Mouse (Mus musculus) hindbrain, postnatal 0 days (tissue): ENCODE results near the gene Rabac1. TPM values are rescaled to one million over a fixed set of nuclear protein-coding genes. Genes with fewer than 3 reads are reported as not detected.

ENCODE experiments used
- ATAC-seq: fragments of 200-750 bp; cut with Nextera tagmentation; 2 replicates; pipeline ENCODE4 v1.8.0; 2017; ENCODE audit warnings: mild to moderate bottlenecking, moderate TSS enrichment, moderate library complexity
- DNase-seq: peaks from one replicate; pipeline ENCODE4 v3.0.0-alpha.2; 2015; ENCODE audit warnings: low spot score
- H3K27ac ChIP-seq: fragments of 300-500 bp; sonication (generic); 2 replicates; pipeline ENCODE4 v1.5.1; 2014; ENCODE audit warnings: mild to moderate bottlenecking
- H3K27me3 ChIP-seq: fragments of 300-500 bp; sonication (generic); 2 replicates; pipeline ENCODE4 v1.6.1; 2014; ENCODE audit warnings: low read length, mixed read lengths; ENCODE audit not compliant: insufficient read depth
- H3K36me3 ChIP-seq: fragments of 300-500 bp; sonication (generic); 2 replicates; pipeline ENCODE4 v1.6.1; 2014; ENCODE audit warnings: low read length, mixed read lengths; ENCODE audit not compliant: insufficient read depth
- H3K4me1 ChIP-seq: fragments of 300-500 bp; sonication (generic); 2 replicates; pipeline ENCODE4 v1.6.1; 2014; ENCODE audit warnings: antibody characterized with exemption, low read length, mixed read lengths; ENCODE audit not compliant: insufficient read depth
- H3K4me2 ChIP-seq: fragments of 300-500 bp; sonication (generic); 2 replicates; pipeline ENCODE4 v1.6.1; 2014; ENCODE audit warnings: low read depth, mild to moderate bottlenecking, low read length, moderate library complexity, mixed read lengths
- H3K4me3 ChIP-seq: fragments of 300-500 bp; sonication (generic); 2 replicates; pipeline ENCODE4 v1.5.1; 2014; ENCODE audit warnings: low read length
- H3K9ac ChIP-seq: fragments of 300-500 bp; sonication (generic); replicated peaks from 2 replicates; pipeline ENCODE4 v1.6.1; 2014; ENCODE audit warnings: mild to moderate bottlenecking, low read length, moderate library complexity, mixed read lengths
- H3K9me3 ChIP-seq: fragments of 300-500 bp; sonication (generic); 2 replicates; pipeline ENCODE4 v1.6.1; 2016; ENCODE audit warnings: low read length, mixed read lengths
- CTCF ChIP-seq: IDR thresholded peaks from 2 replicates; pipeline ENCODE4 v1.5.1; 2016; ENCODE audit warnings: antibody characterized with exemption, control low read depth, low read depth
- WGBS: fragments of 180-500 bp; shearing (Covaris S2); extraction: QIAGEN DNeasy Blood & Tissue Kit; methylation state at CpG from one replicate; pipeline ENCODE4 v1.1.7; 2014; 5-methylcytosine and 5-hydroxymethylcytosine counted together
- polyA plus RNA-seq: library from polyadenylated mRNA; unstranded; fragments of >200 nt; fragmentation: Nextera tagmentation; extraction: Ambion mirVana; gene quantifications from 2 replicates; pipeline ENCODE4 v1.2.1, GENCODE M21; 2015
- total RNA-seq: library from RNA; depleted of rRNA; stranded (reverse); fragments of >200 nt; gene quantifications from 2 replicates; pipeline ENCODE4 v1.2.3, GENCODE M21; 2014

Rabac1 gene
- total and polyA plus RNA-seq, 2 experiments from 2014 or later = 530 to 705 TPM

GRCm38 (mm10) chr7:24971261-24971971 lies 1.1 kb downstream of the Rabac1 start:
- 8% methylated on average over 19 of the region's 19 CpGs for WGBS
- peak; percentile 77 for DNase-seq
- Histone ChIP-seq H3K4me2 (peak overlapping the region; percentile 63), H3K4me1 (no peaks in the 10 kb centered on the region), H3K9ac (peak overlapping the region; percentile 73), H3K9me3 (no peaks in the 10 kb centered on the region), H3K27ac (peak overlapping the region; percentile 84), H3K4me3 (peak overlapping the region; percentile 74), H3K27me3 (no peaks in the 10 kb centered on the region), H3K36me3 (no peaks in the 10 kb centered on the region)
- TF ChIP-seq CTCF = peak; percentile 78
- no peak; the same call in 1 of the 2 replicates for ATAC-seq

GRCm38 (mm10) chr7:24970341-24970740 lies 2.2 kb downstream of the Rabac1 start:
- DNase-seq (no peak), ATAC-seq (no peak)
- Histone ChIP-seq H3K4me1 (no peaks in the 10 kb centered on the region), H3K9ac (no peak overlapping the region), H3K4me2 (no peak overlapping the region), H3K27ac (no peak overlapping the region), H3K9me3 (no peaks in the 10 kb centered on the region), H3K27me3 (no peaks in the 10 kb centered on the region), H3K4me3 (no peak overlapping the region), H3K36me3 (no peaks in the 10 kb centered on the region)
- 97% methylated on average over 3 of the region's 3 CpGs for WGBS
- TF ChIP-seq CTCF = no peak

DNA sequence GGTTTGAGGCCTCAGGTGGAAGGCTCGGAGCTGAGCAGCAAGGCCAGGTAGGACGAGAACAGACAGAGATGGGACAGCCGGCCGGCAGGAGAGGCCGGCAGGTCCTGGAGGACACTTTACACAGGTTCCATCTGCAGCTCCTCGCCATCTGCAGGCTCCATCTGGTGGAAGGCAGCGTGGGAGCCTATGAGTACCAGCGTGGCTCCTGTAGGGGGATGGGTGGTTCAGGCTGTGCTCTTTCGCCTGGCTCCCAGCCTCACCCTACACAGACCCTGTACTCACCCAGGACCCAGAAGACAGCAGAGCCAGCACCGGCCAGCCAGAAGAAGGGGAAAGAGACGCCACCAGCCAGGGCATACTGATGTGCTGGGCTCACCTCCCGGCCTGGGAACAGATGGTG lies 2.7 kb downstream of the Rabac1 start:
- H3K4me3 ChIP-seq = no peak overlapping the region
- no peak overlapping the region for H3K27ac ChIP-seq
- no peak for ATAC-seq
- no peaks in the 10 kb centered on the region for H3K36me3 ChIP-seq
- peak; percentile 30; the same call in 1 of the 2 replicates for TF ChIP-seq CTCF
- no peak overlapping the region for H3K9ac ChIP-seq
- no peaks in the 10 kb centered on the region for H3K27me3 ChIP-seq
- 54% methylated on average over 11 of the region's 12 CpGs for WGBS
- no peak overlapping the region for H3K4me2 ChIP-seq
- DNase-seq = peak; percentile 47
- no peaks in the 10 kb centered on the region for H3K9me3 ChIP-seq
- no peaks in the 10 kb centered on the region for H3K4me1 ChIP-seq

DNA sequence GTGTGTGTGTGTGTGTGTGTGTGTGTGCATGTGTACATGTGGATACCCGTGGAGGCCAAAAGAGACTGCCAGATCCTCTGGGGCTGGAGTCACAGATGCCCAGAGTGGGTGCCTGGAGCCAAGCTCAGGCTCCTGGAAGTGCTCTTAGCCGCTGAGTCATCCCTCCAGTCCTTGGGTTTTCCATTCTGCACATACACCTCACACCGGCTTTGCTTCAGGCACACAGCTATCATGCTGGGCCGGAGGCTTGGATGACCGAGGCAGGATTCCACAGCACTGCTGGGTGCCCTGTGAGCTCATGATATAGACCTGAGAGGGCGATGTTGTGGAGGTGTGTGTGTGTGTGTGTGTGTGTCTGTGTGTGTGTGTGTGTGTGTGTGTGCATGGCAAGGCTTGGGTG lies 4.1 kb downstream of the Rabac1 start:
- H3K36me3 ChIP-seq = no peaks in the 10 kb centered on the region
- no peaks in the 10 kb centered on the region for H3K9me3 ChIP-seq
- H3K4me1 ChIP-seq = no peaks in the 10 kb centered on the region
- H3K9ac ChIP-seq = no peak overlapping the region
- no peak overlapping the region for H3K4me2 ChIP-seq
- ATAC-seq (no peak), DNase-seq (no peak)
- H3K27ac ChIP-seq = no peak overlapping the region
- H3K27me3 ChIP-seq = no peaks in the 10 kb centered on the region
- WGBS = 73% methylated on average over 6 of the region's 6 CpGs
- no peak for TF ChIP-seq CTCF
- H3K4me3 ChIP-seq = no peak overlapping the region

DNA sequence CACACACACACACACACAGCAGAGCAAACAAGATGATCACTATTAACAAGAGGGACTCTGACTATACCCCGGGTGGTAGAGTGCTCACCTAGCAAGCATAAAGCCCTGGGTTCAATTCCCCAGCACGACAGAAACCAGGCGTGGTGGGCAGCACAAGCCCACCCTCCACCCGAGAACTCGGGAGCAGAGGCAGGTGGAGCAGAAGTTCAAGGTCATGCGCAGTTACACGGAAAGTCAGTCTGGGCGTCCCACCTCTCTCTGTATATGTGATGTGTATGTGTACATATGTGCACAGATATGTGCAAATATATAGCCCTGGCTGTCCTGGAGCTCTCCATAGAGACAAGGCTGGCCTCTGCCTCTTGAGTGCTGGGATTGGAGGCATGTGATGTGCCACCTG lies 4.6 kb downstream of the Rabac1 start:
- WGBS = 88% methylated on average over 8 of the region's 8 CpGs
- H3K9me3 ChIP-seq = no peaks in the 10 kb centered on the region

GRCm38 (mm10) chr7:24964897-24965535 lies 7.5 kb downstream of the Rabac1 start:
- H3K4me1 ChIP-seq = no peaks in the 10 kb centered on the region
- H3K9ac ChIP-seq = no peak overlapping the region
- no peak overlapping the region for H3K4me3 ChIP-seq
- 14% methylated on average over 5 of the region's 5 CpGs for WGBS
- DNase-seq = peak; percentile 86
- ATAC-seq = 0 out of 2 replicates have a peak, but pooled peaks have one; percentile 51
- peak; percentile 81 for TF ChIP-seq CTCF
- no peak overlapping the region for H3K27ac ChIP-seq
- no peak overlapping the region for H3K4me2 ChIP-seq
- no peaks in the 10 kb centered on the region for H3K9me3 ChIP-seq
- no peaks in the 10 kb centered on the region for H3K27me3 ChIP-seq
- H3K36me3 ChIP-seq = no peaks in the 10 kb centered on the region

More for the DNA sequence above, 4.6 kb downstream of the Rabac1 start:
- H3K4me3 ChIP-seq = no peak overlapping the region
- H3K27me3 ChIP-seq = no peaks in the 10 kb centered on the region
- no peak for TF ChIP-seq CTCF
- DNase-seq (no peak), ATAC-seq (no peak)
- no peak overlapping the region for H3K4me2 ChIP-seq
- H3K27ac ChIP-seq = no peak overlapping the region
- H3K36me3 ChIP-seq = no peaks in the 10 kb centered on the region
- no peaks in the 10 kb centered on the region for H3K4me1 ChIP-seq
- no peak overlapping the region for H3K9ac ChIP-seq

- Histone ChIP-seq H3K4me2 (no peak overlapping the region), H3K4me3 (no peak overlapping the region), H3K27me3 (no peaks in the 10 kb centered on the region), H3K4me1 (no peaks in the 10 kb centered on the region), H3K27ac (no peak overlapping the region), H3K36me3 (no peaks in the 10 kb centered on the region), H3K9ac (no peak overlapping the region), H3K9me3 (no peaks in the 10 kb centered on the region)
- DNase-seq (no peak), ATAC-seq (no peak)
- no peak for TF ChIP-seq CTCF
- WGBS = 74% methylated on average over 2 of the region's 2 CpGs
Measured at GRCm38 (mm10) chr7:24964288-24964687, 8.3 kb downstream of the Rabac1 start.
